Mouse (Mus musculus): ENCODE data around the gene Clps. TPM values are rescaled to one million over a fixed set of nuclear protein-coding genes. Genes with fewer than 3 reads are reported as not detected.
"Not testable (repeated sequence)": the region's sequence is repeated elsewhere in the genome, so short reads cannot be mapped to it uniquely, and the experiment has no call there.

The Clps gene
- polyA plus RNA-seq, 1 experiment from 2014 or later, result not detected

DNA sequence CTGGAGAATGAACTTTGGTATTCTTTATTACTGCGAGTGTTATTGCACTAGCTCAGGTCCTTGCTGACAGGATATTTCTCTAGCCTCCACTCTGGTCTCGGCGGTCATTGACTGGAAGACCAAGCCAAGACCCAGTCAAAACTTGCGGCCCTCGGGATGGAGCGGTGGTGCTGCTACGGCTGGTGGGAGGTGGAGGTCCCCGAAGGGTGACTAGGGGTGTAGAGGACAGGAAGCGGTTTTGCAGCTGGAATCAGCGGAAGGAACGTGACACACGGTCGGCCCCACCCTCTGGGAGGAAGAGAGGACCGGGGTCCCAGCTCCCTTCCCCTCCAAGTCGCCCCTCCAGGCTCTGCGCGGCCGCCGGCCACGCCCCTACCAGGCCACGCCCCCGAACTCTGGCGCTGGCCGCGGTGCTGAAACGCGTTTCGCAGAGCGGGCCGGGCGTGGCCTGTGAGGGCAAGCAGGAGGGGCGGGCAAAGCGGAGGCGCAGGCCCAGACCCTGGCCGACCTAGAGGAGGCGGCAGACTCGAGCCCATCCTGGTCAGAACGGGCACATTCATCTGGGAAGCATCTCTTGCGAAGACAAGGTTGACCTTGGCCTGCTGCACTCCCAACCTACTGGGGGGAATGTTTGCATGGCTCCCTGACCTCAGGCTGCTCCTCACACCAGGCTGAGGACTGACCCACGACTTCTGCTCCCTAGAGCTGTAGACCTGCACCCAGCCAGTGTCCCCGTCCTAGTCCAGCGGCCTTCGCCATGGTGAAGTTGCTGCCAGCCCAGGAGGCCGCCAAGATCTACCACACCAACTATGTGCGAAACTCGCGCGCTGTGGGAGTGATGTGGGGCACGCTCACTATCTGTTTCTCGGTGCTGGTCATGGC is 14.9 kb upstream of the Clps start, which contains the start of gene Lhfpl5:
TSS of gene Lhfpl5 (plus strand) at position 398 of the 882 bp plus-strand sequence.
- Histone ChIP-seq H3K27me3 (replicated peaks) (no peaks in the 10 kb centered on the region; the same call in 1 of the 2 replicates), H3K36me3 (no peaks in the 10 kb centered on the region), H3K27ac (replicated peaks) (no peak within 1 kb of the TSS), H3K9ac (replicated peaks) (peak within 1 kb of the TSS; percentile 40), H3K9me3 (replicated peaks) (no peaks in the 10 kb centered on the region), H3K4me2 (peak within 1 kb of the TSS; percentile 81), H3K4me3 (replicated peaks) (peak within 1 kb of the TSS; percentile 43), H3K4me1 (peaks cover 13% of the 10 kb centered on the region)
- WGBS, result 17% methylated on average over 49 of the region's 50 CpGs
- peak; percentile 84 for ATAC-seq (ENCODE audit: low FRiP score)

DNA sequence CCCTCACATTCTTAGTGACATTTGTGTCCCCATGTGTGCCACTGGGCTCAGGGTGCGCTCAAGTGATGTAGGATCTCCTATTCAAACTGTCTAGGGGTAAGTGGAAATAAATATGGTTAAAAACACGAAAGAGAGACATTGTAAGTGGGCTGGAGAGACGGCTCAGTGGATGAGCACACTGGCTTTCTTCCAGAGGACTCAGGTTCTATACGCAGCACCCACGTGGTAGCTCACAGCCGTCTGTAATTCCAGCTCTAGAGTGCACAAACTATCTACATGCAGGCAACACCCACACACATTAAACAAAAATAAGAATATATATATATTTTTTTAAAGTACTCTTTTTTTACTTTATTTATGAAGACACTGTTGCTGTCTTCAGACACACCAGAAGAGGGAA is 12.4 kb upstream of the Clps start:
- H3K27ac ChIP-seq (replicated peaks), result no peak overlapping the region
- H3K9me3 ChIP-seq (replicated peaks), result no peaks in the 10 kb centered on the region
- no peak overlapping the region for H3K4me3 ChIP-seq (replicated peaks)
- ATAC-seq (ENCODE audit: low FRiP score), result no peak
- no peaks in the 10 kb centered on the region for H3K36me3 ChIP-seq
- no peak overlapping the region for H3K9ac ChIP-seq (replicated peaks)
- WGBS, result 88% methylated on average over 6 of the region's 6 CpGs
- no peaks in the 10 kb centered on the region; the same call in 1 of the 2 replicates for H3K27me3 ChIP-seq (replicated peaks)
- no peak overlapping the region for H3K4me2 ChIP-seq
- H3K4me1 ChIP-seq, result peaks cover 10% of the 10 kb centered on the region

GRCm38 (mm10) chr17:28572521-28572920 is 12.0 kb upstream of the Clps start:
- Histone ChIP-seq H3K9me3 (replicated peaks) (no peaks in the 10 kb centered on the region), H3K27ac (replicated peaks) (no peak overlapping the region), H3K9ac (replicated peaks) (no peak overlapping the region), H3K4me2 (no peak overlapping the region), H3K4me1 (peaks cover 10% of the 10 kb centered on the region), H3K27me3 (replicated peaks) (no peaks in the 10 kb centered on the region; the same call in 1 of the 2 replicates), H3K4me3 (replicated peaks) (no peak overlapping the region), H3K36me3 (no peaks in the 10 kb centered on the region)
- WGBS, result 84% methylated on average over 7 of the region's 7 CpGs
- ATAC-seq (ENCODE audit: low FRiP score), result no peak

- Histone ChIP-seq H3K4me2 (no peak overlapping the region), H3K27me3 (replicated peaks) (no peaks in the 10 kb centered on the region; the same call in 1 of the 2 replicates), H3K36me3 (no peaks in the 10 kb centered on the region), H3K4me3 (replicated peaks) (no peak overlapping the region), H3K9ac (replicated peaks) (no peak overlapping the region), H3K9me3 (replicated peaks) (no peaks in the 10 kb centered on the region), H3K27ac (replicated peaks) (no peak overlapping the region), H3K4me1 (peaks cover 10% of the 10 kb centered on the region)
- no peak for ATAC-seq (ENCODE audit: low FRiP score)
- WGBS, result 87% methylated on average over 3 of the region's 3 CpGs
These were observed 11.3 kb upstream of the Clps start for GRCm38 (mm10) chr17:28571868-28572267.

- Histone ChIP-seq H3K4me3 (replicated peaks) (no peak overlapping the region), H3K27me3 (replicated peaks) (no peaks in the 10 kb centered on the region), H3K27ac (replicated peaks) (no peak overlapping the region), H3K4me2 (no peak overlapping the region), H3K9ac (replicated peaks) (no peak overlapping the region), H3K36me3 (no peaks in the 10 kb centered on the region), H3K4me1 (no peaks in the 10 kb centered on the region), H3K9me3 (replicated peaks) (no peaks in the 10 kb centered on the region)
- no peak for ATAC-seq (ENCODE audit: low FRiP score)
- WGBS, result 42% methylated on average over 3 of the region's 3 CpGs
These were observed 7.0 kb upstream of the Clps start for GRCm38 (mm10) chr17:28567541-28567940.

- H3K27me3 ChIP-seq (replicated peaks), result no peaks in the 10 kb centered on the region
- no peak overlapping the region for H3K9ac ChIP-seq (replicated peaks)
- H3K27ac ChIP-seq (replicated peaks), result no peak overlapping the region
- no peak overlapping the region for H3K4me3 ChIP-seq (replicated peaks)
- no peaks in the 10 kb centered on the region for H3K36me3 ChIP-seq
- H3K4me1 ChIP-seq, result no peaks in the 10 kb centered on the region
- no peak overlapping the region for H3K4me2 ChIP-seq
- no peaks in the 10 kb centered on the region for H3K9me3 ChIP-seq (replicated peaks)
- ATAC-seq (ENCODE audit: low FRiP score), result no peak
These were observed 4.6 kb upstream of the Clps start for GRCm38 (mm10) chr17:28565181-28565580.

DNA sequence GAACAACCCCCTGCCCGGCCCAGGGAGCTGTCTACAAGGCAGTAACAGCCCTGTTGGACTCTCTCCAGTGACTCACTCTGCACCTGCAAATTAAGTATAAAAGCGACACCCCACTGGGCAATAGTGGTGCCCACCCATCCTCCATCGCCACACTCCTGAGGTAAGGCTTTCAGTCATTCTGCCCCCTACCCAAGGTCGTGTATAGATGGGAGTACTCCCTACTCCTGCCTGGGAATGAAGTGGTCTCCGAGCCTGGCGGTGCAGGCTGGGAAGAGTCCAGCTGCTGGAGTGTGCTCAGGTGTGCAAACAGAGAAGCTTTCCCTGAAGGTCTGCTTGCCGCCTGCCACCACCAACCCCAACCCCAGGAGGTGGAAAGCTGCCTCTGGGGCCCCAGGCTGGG is 1.0 kb upstream of the Clps start:
- ATAC-seq (ENCODE audit: low FRiP score), result no peak
- H3K4me3 ChIP-seq (replicated peaks), result no peak overlapping the region
- 59% methylated on average over 7 of the region's 7 CpGs for WGBS
- no peaks in the 10 kb centered on the region for H3K27me3 ChIP-seq (replicated peaks)
- H3K9me3 ChIP-seq (replicated peaks), result no peaks in the 10 kb centered on the region
- H3K4me2 ChIP-seq, result no peak overlapping the region
- H3K36me3 ChIP-seq, result no peaks in the 10 kb centered on the region
- H3K9ac ChIP-seq (replicated peaks), result no peak overlapping the region
- no peak overlapping the region for H3K27ac ChIP-seq (replicated peaks)
- no peaks in the 10 kb centered on the region for H3K4me1 ChIP-seq

DNA sequence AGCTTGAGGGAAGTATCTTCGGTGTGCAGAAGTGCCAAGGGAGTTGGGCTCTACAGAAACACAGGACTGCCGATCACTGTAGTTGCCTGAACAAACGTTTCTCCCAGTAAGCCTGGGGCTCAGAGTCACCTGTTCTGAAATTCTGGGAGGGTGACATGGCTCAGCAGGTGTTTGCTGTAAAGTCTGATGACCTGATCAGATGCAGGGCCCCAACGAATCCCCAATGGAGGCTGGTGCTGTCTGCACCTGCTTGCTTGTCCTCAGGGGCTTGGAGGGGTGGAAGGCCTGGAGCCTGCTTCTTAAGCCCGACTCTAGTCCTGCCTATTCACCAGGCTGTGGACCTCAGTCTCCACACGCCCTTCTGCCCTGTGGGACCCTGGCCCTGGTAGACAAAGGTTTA is 2.8 kb downstream of the Clps start:
- Histone ChIP-seq H3K27me3 (replicated peaks) (no peaks in the 10 kb centered on the region), H3K9me3 (replicated peaks) (no peaks in the 10 kb centered on the region), H3K27ac (replicated peaks) (no peak overlapping the region), H3K9ac (replicated peaks) (no peak overlapping the region), H3K4me2 (no peak overlapping the region), H3K36me3 (no peaks in the 10 kb centered on the region), H3K4me1 (peaks cover 7% of the 10 kb centered on the region), H3K4me3 (replicated peaks) (no peak overlapping the region)
- 75% methylated on average over 6 of the region's 6 CpGs for WGBS
- ATAC-seq (ENCODE audit: low FRiP score), result no peak

DNA sequence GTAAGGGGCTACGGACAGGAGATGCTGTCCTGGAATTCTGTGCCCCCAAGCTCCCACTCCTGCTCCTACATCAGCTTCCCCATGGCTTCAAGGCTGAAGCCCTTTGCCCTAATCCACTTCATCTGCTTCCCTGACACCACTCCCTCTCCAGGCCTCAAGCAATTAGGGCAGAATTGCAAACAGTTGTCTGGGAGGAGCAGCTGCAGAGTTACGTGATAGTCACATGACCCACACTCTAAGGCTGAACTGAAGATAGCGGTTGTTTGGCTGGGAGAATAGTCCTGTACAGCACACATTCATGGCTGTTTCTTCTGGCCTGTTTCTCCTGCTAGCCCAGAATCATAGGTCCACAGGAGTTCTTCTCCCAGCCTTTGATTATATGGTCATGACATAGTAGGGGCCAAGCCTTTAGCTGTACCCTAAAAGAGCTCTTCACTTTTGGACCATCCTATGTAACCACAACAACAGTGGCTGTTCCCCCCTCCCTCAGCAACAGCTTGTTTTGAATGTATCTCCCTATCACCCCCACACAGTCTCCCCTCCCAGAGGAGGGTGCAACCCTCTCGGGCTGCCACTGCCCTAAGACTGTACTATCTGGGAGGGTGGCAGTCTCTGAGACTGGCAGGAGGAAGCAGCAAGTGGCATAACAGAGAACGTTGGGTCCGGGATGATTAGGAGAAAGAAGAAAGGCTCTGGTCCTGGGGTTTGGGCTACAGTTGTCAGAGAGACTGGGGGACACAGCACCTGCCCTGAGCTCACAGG is 3.8 kb downstream of the Clps start:
- H3K36me3 ChIP-seq, result no peaks in the 10 kb centered on the region
- no peak overlapping the region for H3K9ac ChIP-seq (replicated peaks)
- H3K27ac ChIP-seq (replicated peaks), result no peak overlapping the region
- H3K4me2 ChIP-seq, result no peak overlapping the region
- no peak overlapping the region for H3K4me3 ChIP-seq (replicated peaks)
- ATAC-seq (ENCODE audit: low FRiP score), result no peak
- 53% methylated on average over 6 of the region's 6 CpGs for WGBS
- no peaks in the 10 kb centered on the region for H3K27me3 ChIP-seq (replicated peaks)
- H3K4me1 ChIP-seq, result peaks cover 7% of the 10 kb centered on the region
- no peaks in the 10 kb centered on the region for H3K9me3 ChIP-seq (replicated peaks)

DNA sequence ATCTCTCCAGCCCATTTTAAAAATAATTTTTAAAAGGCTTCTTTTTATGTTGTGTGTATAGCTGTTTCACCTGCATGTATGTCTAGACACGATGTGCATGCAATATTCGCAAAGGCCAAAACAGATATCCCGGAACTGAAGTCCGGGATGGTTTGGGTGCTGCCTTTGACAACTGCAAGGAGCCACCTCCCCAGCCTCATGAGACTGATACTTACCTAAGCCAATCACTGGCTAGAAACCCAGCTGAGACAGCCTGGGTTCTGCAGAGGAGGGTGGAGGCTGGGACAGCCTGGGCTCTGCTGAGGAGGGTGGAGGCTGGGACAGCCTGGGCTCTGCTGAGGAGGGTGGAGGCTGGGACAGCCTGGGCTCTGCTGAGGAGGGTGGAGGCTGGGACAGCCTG is 6.5 kb downstream of the Clps start:
- not testable (repeated sequence) for H3K4me3 ChIP-seq (replicated peaks); H3K4me1 ChIP-seq
- WGBS, result 96% methylated on average over 4 of the region's 4 CpGs

DNA sequence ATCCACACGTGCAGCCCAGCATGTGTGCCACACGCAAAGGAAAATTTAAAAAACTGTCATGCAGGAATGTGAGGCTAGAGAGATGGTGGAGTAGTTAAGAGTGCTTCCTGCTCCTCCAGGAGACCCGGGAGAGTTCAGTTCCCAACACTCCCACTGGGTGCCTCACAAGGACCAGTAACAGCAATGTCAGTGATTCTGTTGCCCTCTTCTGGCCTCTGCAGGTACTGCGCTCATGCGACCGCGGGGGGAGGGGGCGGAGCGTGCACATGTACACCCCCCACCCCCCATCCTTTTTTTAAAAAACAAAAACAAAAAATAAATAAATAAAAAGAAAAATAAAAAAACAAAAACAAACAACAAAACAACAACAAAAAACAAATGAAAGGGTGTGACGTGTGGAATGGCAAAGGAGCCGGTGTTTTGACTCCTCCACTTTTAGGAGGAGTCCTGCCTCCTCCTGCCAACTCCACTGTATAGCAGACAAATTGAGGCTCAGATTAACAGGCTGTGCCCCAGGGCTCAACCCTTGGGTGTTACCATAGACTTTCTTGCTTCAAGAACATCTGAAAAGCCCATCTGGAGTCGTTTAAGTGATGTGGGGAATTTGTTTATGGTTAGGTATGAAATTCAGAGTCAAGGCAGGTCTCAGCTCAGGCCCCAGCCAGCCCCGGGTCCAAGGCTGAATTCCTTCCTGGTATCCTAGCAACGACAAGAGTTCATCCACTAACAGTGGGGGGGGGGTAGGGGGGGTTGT is 7.3 kb downstream of the Clps start:
- WGBS, result 5% methylated on average over 14 of the region's 14 CpGs
- Histone ChIP-seq H3K4me2 (no peak overlapping the region), H3K4me3 (replicated peaks) (no peak overlapping the region), H3K4me1 (peaks cover 7% of the 10 kb centered on the region), H3K9ac (replicated peaks) (no peak overlapping the region), H3K27me3 (replicated peaks) (no peaks in the 10 kb centered on the region), H3K36me3 (no peaks in the 10 kb centered on the region), H3K9me3 (replicated peaks) (no peaks in the 10 kb centered on the region), H3K27ac (replicated peaks) (no peak overlapping the region)
- no peak for ATAC-seq (ENCODE audit: low FRiP score)

More for the DNA sequence above, 6.5 kb downstream of the Clps start:
- not testable (repeated sequence) for H3K9me3 ChIP-seq (replicated peaks); H3K36me3 ChIP-seq; H3K27ac ChIP-seq (replicated peaks); H3K4me2 ChIP-seq; H3K27me3 ChIP-seq (replicated peaks); H3K9ac ChIP-seq (replicated peaks); ATAC-seq (ENCODE audit: low FRiP score)
